Mouse (Mus musculus): ENCODE measurements around the gene Fam168b.

GRCm38 (mm10) chr1:34873551-34873950 lies 30.7 kb upstream of the Fam168b start:
- TF ChIP-seq POLR2A (IDR thresholded peaks at IDR 0.05; ENCODE audit: control insufficient read depth, extremely low read depth, insufficient read depth, low read length, poor library complexity) (no peak), CTCF (IDR thresholded peaks at IDR 0.05; ENCODE audit: borderline replicate concordance, control insufficient read depth, extremely low read depth, insufficient read depth, low read length, poor library complexity) (no peak)
